Mouse (Mus musculus) brown adipose tissue, adult 24 weeks (tissue): ENCODE measurements around the gene Il4ra. TPM values are rescaled to one million over a fixed set of nuclear protein-coding genes. Genes with fewer than 3 reads are reported as not detected.

Source experiments
- H3K27ac ChIP-seq: fragments of 200-500 bp; replicated peaks from 2 replicates; pipeline ENCODE4 v1.5.1; 2012; ENCODE audit warnings: low read depth, mild to moderate bottlenecking, low read length
- H3K4me1 ChIP-seq: fragments of 200-500 bp; 2 replicates; pipeline ENCODE4 v1.6.1; 2012; ENCODE audit warnings: low read length, mixed read lengths; ENCODE audit not compliant: control insufficient read depth, insufficient read depth, insufficient read length
- H3K4me3 ChIP-seq: fragments of 200-500 bp; 2 replicates; pipeline ENCODE4 v1.5.1; 2012; ENCODE audit warnings: low read depth, mild to moderate bottlenecking, low read length, moderate library complexity; ENCODE audit not compliant: insufficient read depth
- polyA plus RNA-seq: library from polyadenylated mRNA; stranded (reverse); fragments of >200 nt; gene quantifications from 2 replicates; pipeline ENCODE4 v1.2.4, GENCODE M21; 2012; ENCODE audit not compliant: missing spikeins, insufficient read depth, insufficient read length

The Il4ra gene
- polyA plus RNA-seq, 1 experiment, result 8.6 TPM

- Histone ChIP-seq H3K4me3 (no peak overlapping the region), H3K4me1 (no peaks in the 10 kb centered on the region), H3K27ac (no peak overlapping the region)
Measured at GRCm38 (mm10) chr7:125539351-125539750, 12.6 kb upstream of the Il4ra start.

GRCm38 (mm10) chr7:125541026-125541425, 10.9 kb upstream of the Il4ra start:
- no peaks in the 10 kb centered on the region for H3K4me1 ChIP-seq
- H3K4me3 ChIP-seq, result no peak overlapping the region
- no peak overlapping the region for H3K27ac ChIP-seq

GRCm38 (mm10) chr7:125541821-125542220, 10.1 kb upstream of the Il4ra start:
- Histone ChIP-seq H3K4me1 (no peaks in the 10 kb centered on the region), H3K27ac (no peak overlapping the region), H3K4me3 (no peak overlapping the region)

- Histone ChIP-seq H3K27ac (no peak overlapping the region), H3K4me1 (no peaks in the 10 kb centered on the region), H3K4me3 (no peak overlapping the region)
Measured at GRCm38 (mm10) chr7:125542335-125543050, 9.4 kb upstream of the Il4ra start.

GRCm38 (mm10) chr7:125543497-125543896, 8.4 kb upstream of the Il4ra start:
- H3K27ac ChIP-seq, result no peak overlapping the region
- H3K4me1 ChIP-seq, result no peaks in the 10 kb centered on the region
- H3K4me3 ChIP-seq, result no peak overlapping the region

- Histone ChIP-seq H3K4me1 (no peaks in the 10 kb centered on the region; the same call in 1 of the 2 replicates), H3K4me3 (no peak overlapping the region), H3K27ac (no peak overlapping the region)
Measured at GRCm38 (mm10) chr7:125545331-125545730, 6.6 kb upstream of the Il4ra start.

GRCm38 (mm10) chr7:125546727-125547126, 5.2 kb upstream of the Il4ra start:
- Histone ChIP-seq H3K27ac (no peak overlapping the region), H3K4me3 (no peak overlapping the region), H3K4me1 (peaks cover 6% of the 10 kb centered on the region)

- H3K4me3 ChIP-seq, result no peak overlapping the region
- H3K4me1 ChIP-seq, result peaks cover 20% of the 10 kb centered on the region
- H3K27ac ChIP-seq, result peak overlapping the region; percentile 58
Measured at GRCm38 (mm10) chr7:125549916-125550315, 2.0 kb upstream of the Il4ra start.

GRCm38 (mm10) chr7:125550881-125551381, 989 bp upstream of the Il4ra start:
- H3K27ac ChIP-seq, result peak overlapping the region; percentile 58
- H3K4me1 ChIP-seq, result peaks cover 25% of the 10 kb centered on the region
- no peak overlapping the region for H3K4me3 ChIP-seq

- Histone ChIP-seq H3K4me1 (peaks cover 40% of the 10 kb centered on the region), H3K27ac (peak overlapping the region; percentile 65), H3K4me3 (peak overlapping the region; percentile 73)
Measured at GRCm38 (mm10) chr7:125552851-125553555, 1.1 kb downstream of the Il4ra start.

GRCm38 (mm10) chr7:125553653-125554428, 1.9 kb downstream of the Il4ra start:
- Histone ChIP-seq H3K4me3 (peak overlapping the region; percentile 73), H3K4me1 (peaks cover 46% of the 10 kb centered on the region), H3K27ac (peak overlapping the region; percentile 65; the same call in 1 of the 2 replicates)

GRCm38 (mm10) chr7:125554456-125555114, 2.7 kb downstream of the Il4ra start:
- Histone ChIP-seq H3K27ac (0 out of 2 replicates have a peak overlapping the region, but pooled peaks have one; percentile 15), H3K4me3 (peak overlapping the region; percentile 73), H3K4me1 (peaks cover 53% of the 10 kb centered on the region)

- H3K27ac ChIP-seq, result peak overlapping the region; percentile 50; the same call in 1 of the 2 replicates
- H3K4me1 ChIP-seq, result peaks cover 62% of the 10 kb centered on the region
Measured at GRCm38 (mm10) chr7:125555351-125555872, 3.5 kb downstream of the Il4ra start.

GRCm38 (mm10) chr7:125556096-125556495, 4.2 kb downstream of the Il4ra start:
- Histone ChIP-seq H3K27ac (0 out of 2 replicates have a peak overlapping the region, but pooled peaks have one; percentile 12), H3K4me1 (peaks cover 68% of the 10 kb centered on the region), H3K4me3 (0 out of 2 replicates have a peak overlapping the region, but pooled peaks have one; percentile 6)

More at GRCm38 (mm10) chr7:125555351-125555872, 3.5 kb downstream of the Il4ra start:
- peak overlapping the region; percentile 9; the same call in 1 of the 2 replicates for H3K4me3 ChIP-seq
